Mouse (Mus musculus) megakaryocyte, embryonic 14.5 days (primary cell): Measurements from ENCODE around the gene Acin1. TPM values are rescaled to one million over a fixed set of nuclear protein-coding genes. Genes with fewer than 3 reads are reported as not detected.

Experiments
- H3K27me3 ChIP-seq: replicated peaks from 2 replicates; pipeline ENCODE3; 2012; ENCODE audit warnings: inconsistent platforms
- H3K36me3 ChIP-seq: replicated peaks from 2 replicates; pipeline ENCODE3; 2012; ENCODE audit warnings: low read length, inconsistent platforms, mixed read lengths
- H3K4me1 ChIP-seq: 2 replicates; pipeline ENCODE4 v1.6.1; 2012; ENCODE audit warnings: inconsistent platforms
- H3K4me3 ChIP-seq: replicated peaks from 2 replicates; pipeline ENCODE3; 2012; ENCODE audit warnings: moderate library complexity, mild to moderate bottlenecking, inconsistent platforms
- H3K9me3 ChIP-seq: 2 replicates; pipeline ENCODE4 v1.6.1; 2012; ENCODE audit warnings: inconsistent platforms
- FLI1 ChIP-seq: IDR thresholded peaks from 2 replicates; pipeline ENCODE4 v1.6.1; 2012; ENCODE audit warnings: low read length, inconsistent platforms, mixed read lengths
- GATA1 ChIP-seq: IDR thresholded peaks from 3 replicates; pipeline ENCODE4 v1.6.1; 2012; ENCODE audit warnings: mixed read lengths, low read length, inconsistent platforms, borderline replicate concordance
- polyA plus RNA-seq: library from polyadenylated mRNA; stranded (reverse); fragments of >175 nt; gene quantifications from 2 replicates; pipeline ENCODE4 v1.2.3, GENCODE M21; 2012; ENCODE audit warnings: low replicate concordance; ENCODE audit not compliant: insufficient read depth

The Acin1 gene
- polyA plus RNA-seq, 1 experiment, result 218 TPM

DNA sequence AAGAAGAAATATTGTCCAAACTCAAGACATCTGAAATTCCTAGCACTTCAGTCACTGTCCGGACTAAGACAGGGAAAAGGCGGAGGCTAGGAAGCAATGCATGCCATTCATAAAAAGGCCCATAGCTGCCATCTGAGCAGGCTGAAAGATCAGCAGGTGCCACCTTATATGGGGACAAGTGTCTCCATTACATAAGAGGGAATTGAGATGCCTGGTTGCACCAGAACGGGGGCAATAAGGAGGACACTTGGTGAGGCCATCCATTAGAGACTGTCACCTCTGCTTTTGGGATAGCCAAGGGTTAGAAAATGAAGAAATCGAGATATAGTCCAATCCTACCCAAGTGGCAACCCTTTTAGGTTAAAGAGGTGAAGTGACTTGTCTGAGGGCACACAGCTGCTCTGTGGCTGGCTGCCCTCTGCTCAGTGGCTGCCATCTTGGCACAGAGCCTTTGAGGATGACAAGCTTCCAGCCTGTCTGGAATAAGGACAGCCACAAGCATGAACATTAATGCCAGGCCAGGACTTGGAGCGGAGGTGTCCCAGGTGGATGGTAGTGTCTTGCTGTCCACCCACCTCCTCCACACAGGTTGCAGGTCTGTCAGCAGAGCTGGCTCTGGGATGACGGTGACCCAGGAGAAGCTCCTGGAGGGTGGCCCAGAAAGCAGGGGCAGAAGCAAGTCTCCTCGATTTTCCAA, 34.1 kb upstream of the Acin1 start:
- TF ChIP-seq FLI1 (no peak), GATA1 (no peak)
- Histone ChIP-seq H3K4me3 (no peak overlapping the region), H3K4me1 (peaks cover 24% of the 10 kb centered on the region), H3K27me3 (peaks cover 31% of the 10 kb centered on the region), H3K36me3 (peaks cover 6% of the 10 kb centered on the region), H3K9me3 (peaks cover 14% of the 10 kb centered on the region)

DNA sequence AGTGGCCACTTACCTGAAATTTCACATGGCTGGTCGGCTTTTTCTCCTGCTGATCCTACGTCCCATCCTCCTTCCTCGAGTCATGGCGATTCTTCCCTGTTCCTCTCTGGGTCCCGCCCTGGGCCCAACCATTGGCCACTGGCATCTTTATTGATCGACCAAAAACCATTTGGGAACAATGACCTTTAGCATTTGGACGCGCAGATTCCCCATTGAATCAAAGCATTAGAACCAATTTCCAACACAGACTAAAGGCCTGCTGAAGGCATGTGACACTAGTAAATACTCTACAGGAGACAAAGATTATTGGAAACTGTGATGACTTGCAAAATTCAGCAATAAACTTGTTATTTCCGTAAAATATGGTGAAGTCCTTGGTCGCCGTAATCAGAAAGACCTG, 33.3 kb upstream of the Acin1 start:
- peaks cover 15% of the 10 kb centered on the region for H3K9me3 ChIP-seq
- H3K4me3 ChIP-seq, result no peak overlapping the region
- H3K4me1 ChIP-seq, result peaks cover 24% of the 10 kb centered on the region
- peaks cover 6% of the 10 kb centered on the region for H3K36me3 ChIP-seq
- no peak for TF ChIP-seq FLI1
- no peak for TF ChIP-seq GATA1
- H3K27me3 ChIP-seq, result peaks cover 28% of the 10 kb centered on the region

DNA sequence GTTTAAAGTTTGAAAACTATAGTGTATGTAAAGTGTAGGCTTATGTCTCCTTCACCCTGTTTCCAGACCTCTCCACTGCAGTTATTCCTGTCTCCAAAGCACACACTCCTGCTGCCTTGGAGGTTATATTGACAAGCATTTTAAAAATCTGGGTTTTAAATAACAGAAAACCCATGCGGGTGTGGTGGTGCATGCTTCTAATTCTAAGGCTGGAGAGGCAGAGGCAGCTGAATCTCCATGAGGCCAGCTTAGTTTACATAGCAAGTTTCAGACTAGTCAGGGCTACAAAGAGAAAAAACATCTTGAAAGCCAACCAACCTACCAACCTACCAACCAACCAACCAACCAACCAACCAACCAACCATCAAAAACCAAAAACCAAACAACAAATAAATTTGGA, 28.7 kb upstream of the Acin1 start:
- TF ChIP-seq FLI1 (no peak), GATA1 (no peak)
- H3K4me1 ChIP-seq, result peaks cover 22% of the 10 kb centered on the region
- no peaks in the 10 kb centered on the region for H3K36me3 ChIP-seq
- no peak overlapping the region for H3K4me3 ChIP-seq
- H3K9me3 ChIP-seq, result peaks cover 15% of the 10 kb centered on the region
- H3K27me3 ChIP-seq, result peaks cover 20% of the 10 kb centered on the region

DNA sequence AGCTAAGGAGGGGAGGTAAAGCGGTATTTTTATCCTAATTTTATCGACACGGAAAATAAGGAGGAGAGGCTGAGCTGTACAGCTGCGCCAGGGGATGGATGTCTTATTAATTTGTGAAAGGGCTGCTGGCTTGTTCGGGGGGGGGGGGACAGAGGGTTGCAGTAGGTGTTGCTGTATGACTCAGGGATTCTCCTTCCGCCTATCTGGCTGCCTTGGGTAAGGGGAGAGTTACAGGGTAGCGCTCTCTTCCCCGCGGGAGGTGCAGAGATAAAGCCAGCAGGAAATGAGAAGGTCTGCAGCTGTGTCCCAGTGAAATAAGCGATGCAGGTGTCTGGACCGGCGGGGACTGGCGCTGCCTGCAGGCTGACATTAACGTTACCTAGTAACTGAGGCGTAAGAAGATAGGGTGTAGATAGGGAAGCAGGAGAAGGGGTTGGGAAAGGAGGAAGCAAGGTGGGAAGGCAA, 27.9 kb upstream of the Acin1 start:
- TF ChIP-seq GATA1 (no peak), FLI1 (no peak)
- H3K4me1 ChIP-seq, result peaks cover 22% of the 10 kb centered on the region
- peaks cover 28% of the 10 kb centered on the region for H3K27me3 ChIP-seq
- H3K36me3 ChIP-seq, result no peaks in the 10 kb centered on the region
- H3K4me3 ChIP-seq, result peak overlapping the region; percentile 89
- H3K9me3 ChIP-seq, result peaks cover 15% of the 10 kb centered on the region

DNA sequence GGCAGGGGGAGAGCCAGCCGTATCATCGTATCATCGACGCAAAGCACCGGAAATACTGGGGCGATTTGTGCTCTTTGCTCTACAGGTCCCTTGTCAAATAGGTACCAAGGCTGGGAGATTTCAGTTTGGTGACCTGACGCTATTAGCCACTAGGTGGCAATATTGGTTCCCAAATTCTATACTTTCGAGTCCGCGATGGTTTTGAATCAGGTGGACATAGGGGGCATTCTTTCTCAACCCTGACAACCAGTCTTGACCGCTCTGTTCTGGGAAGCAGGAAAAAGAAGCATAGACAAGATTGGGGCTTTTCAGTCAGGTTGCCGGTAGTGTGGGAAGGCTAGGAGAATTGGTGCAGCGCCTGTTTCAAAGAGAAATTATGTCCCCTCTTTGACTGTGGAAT, 27.4 kb upstream of the Acin1 start:
- peaks cover 32% of the 10 kb centered on the region for H3K27me3 ChIP-seq
- H3K4me1 ChIP-seq, result peaks cover 22% of the 10 kb centered on the region
- H3K4me3 ChIP-seq, result peak overlapping the region; percentile 89
- peaks cover 13% of the 10 kb centered on the region for H3K9me3 ChIP-seq
- no peaks in the 10 kb centered on the region for H3K36me3 ChIP-seq
- TF ChIP-seq FLI1, result no peak
- no peak for TF ChIP-seq GATA1

DNA sequence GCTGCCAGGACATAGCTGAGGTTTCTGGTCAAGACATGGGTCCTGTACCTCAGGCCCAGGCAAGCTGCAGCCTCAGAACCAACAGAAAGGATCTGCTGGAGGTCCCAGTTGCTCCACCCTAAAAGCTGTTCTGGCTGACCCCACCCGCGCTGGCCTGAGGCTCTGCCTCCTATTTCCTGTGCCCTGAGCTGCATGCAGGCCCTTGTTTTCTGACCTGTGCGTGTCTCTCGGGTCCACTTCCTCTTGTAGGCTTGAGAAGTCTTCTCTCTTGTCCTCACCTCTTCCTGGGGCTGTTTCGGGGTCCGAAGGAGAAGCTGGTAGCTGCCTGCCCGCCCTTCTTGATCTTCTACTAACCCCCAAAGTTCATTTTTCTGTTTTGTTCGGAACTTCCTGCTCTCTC, 26.1 kb upstream of the Acin1 start:
- Histone ChIP-seq H3K36me3 (no peaks in the 10 kb centered on the region), H3K4me3 (peak overlapping the region; percentile 5), H3K27me3 (peaks cover 44% of the 10 kb centered on the region), H3K4me1 (peaks cover 22% of the 10 kb centered on the region), H3K9me3 (peaks cover 8% of the 10 kb centered on the region)
- TF ChIP-seq GATA1 (no peak), FLI1 (no peak)

DNA sequence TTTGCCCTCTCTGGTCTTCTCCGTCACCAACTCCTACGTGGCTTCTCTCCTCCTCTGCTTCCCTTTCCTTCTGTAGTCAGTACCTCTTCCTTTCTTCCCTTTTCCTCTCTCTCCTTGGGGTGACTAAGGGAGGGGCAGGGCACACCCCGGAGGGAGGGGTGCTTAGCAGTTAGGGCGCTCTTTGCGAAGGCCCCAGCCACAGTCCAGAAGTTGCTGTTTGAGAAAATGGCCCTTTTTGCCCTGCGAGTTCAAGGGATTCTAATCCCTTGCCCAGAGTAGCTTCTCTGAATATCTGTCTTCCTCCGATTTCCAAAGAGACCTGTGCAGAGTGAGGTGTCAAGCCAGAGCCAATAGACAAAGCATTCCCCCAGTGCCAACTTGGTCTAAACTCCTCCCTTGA, 25.3 kb upstream of the Acin1 start, which contains the start of gene Cebpe:
Cebpe (minus strand) TSS at position 101 of the 400 bp plus-strand sequence.
- no peaks in the 10 kb centered on the region for H3K36me3 ChIP-seq
- peaks cover 8% of the 10 kb centered on the region for H3K9me3 ChIP-seq
- peaks cover 28% of the 10 kb centered on the region for H3K4me1 ChIP-seq
- H3K4me3 ChIP-seq, result peak within 1 kb of the TSS; percentile 20
- H3K27me3 ChIP-seq, result peaks cover 51% of the 10 kb centered on the region
- no peak for TF ChIP-seq GATA1
- no peak for TF ChIP-seq FLI1

DNA sequence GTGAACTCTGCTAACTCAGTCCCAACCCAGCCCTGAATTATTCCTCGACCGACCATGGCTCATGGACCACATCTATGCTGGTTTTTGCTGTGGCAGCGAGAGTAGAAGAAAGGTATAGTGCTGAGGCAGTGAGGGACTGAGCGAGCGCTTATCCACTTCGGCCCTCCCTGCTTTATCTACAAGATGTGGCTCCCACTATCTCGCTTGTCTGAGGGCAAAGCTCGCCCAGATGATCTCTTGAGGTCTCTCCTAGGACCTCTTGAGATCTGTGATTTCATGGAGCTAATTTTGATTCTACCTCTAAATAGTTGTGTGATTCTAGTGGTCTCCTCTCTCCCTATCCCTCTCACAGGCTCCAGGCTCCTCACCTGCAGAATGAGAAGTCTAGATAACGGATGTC, 22.3 kb upstream of the Acin1 start:
- Histone ChIP-seq H3K9me3 (no peaks in the 10 kb centered on the region), H3K27me3 (peaks cover 71% of the 10 kb centered on the region), H3K4me1 (peaks cover 40% of the 10 kb centered on the region), H3K4me3 (no peak overlapping the region), H3K36me3 (no peaks in the 10 kb centered on the region)
- TF ChIP-seq GATA1 (no peak), FLI1 (no peak)

DNA sequence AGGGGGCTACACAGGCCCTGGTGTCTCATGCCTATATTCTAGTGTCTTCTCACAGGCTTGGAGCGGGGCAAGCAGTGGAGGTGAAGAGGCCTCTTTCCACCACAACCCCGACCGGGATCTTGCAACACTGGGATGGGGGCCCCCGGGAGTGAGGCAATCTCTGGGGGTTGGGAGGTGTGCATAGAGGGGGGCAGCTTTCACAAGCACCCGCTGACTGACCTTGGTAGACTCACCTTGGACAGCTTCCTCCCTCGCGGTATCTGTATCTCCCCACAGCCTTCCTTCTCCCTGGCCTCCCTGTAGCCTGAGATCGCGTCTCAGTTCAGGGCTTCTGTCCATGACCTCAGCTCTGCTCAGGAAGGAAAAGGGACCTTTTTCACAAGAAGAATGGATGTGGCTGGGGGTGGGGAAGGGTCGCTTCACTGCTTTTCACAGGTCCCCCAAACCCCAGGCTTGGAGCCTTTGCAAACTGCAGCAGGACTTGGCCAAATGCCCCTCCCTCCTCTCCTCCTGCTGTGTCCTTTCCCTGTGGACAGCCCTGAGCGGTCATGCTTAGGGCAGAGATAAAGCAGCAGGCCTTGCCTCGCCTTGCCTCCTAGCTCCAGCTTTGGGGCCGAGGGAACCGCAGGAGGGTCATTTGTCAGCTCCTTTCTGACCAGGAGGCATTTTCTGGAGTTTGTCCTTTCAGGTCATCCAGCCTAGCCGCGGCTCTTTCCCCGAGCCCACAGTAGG, 20.0 kb upstream of the Acin1 start:
- peak overlapping the region; percentile 75 for H3K4me3 ChIP-seq
- H3K9me3 ChIP-seq, result no peaks in the 10 kb centered on the region
- H3K27me3 ChIP-seq, result peaks cover 80% of the 10 kb centered on the region
- H3K36me3 ChIP-seq, result no peaks in the 10 kb centered on the region
- TF ChIP-seq FLI1 (no peak), GATA1 (no peak)
- peaks cover 29% of the 10 kb centered on the region for H3K4me1 ChIP-seq

DNA sequence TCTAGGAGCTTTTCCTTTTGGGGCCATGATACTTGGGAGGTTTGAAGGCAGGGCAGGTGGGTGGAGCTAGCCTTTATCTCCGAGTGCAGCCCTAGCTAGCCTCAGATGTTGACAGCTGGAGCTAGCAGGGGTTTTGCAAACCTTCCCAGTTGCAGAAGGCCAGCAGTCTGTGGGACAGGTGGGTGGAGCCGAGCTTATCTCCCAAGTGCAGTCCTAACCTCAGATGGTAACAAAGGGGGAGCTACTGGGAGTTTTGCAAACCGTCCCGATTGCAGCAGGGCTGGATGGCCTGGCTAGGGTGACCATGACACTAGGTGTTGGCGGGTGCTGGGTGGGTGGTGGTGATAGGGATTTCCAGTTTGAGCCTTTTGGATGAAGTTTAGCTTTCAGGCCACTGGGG, 19.1 kb upstream of the Acin1 start:
- H3K4me3 ChIP-seq, result peak overlapping the region; percentile 70
- H3K9me3 ChIP-seq, result no peaks in the 10 kb centered on the region
- no peaks in the 10 kb centered on the region for H3K36me3 ChIP-seq
- TF ChIP-seq FLI1, result no peak
- TF ChIP-seq GATA1, result no peak
- H3K4me1 ChIP-seq, result peaks cover 36% of the 10 kb centered on the region
- peaks cover 71% of the 10 kb centered on the region for H3K27me3 ChIP-seq
